ENCODE assay signal across 26 mouse cellular contexts in genomic region chr7:142206891-142207290, GRCm38 (mm10). TPM values are rescaled to one million over a fixed set of nuclear protein-coding genes. Genes with fewer than 3 reads are reported as not detected.
"Had no signal": no experiment of that assay in that cellular context is flagged by ENCODE, and none has a peak within 500 bp of the region (broad histone marks: within the 10 kb centered on the region; RNA-seq: fewer than 3 reads in every experiment).

No protein-coding gene starts in this region.

RNA-seq across cellular contexts. Expression of gene Gm7579, which starts 4.8 kb away (rescaled TPM):
- polyA plus RNA-seq: heart, embryonic 11.5 days; heart, embryonic 12.5 days; heart, embryonic 13.5 days; heart, embryonic 14.5 days; heart, embryonic 15.5 days; heart, embryonic 16.5 days; heart, postnatal 0 days; hindbrain, embryonic 10.5 days; hindbrain, embryonic 11.5 days; hindbrain, embryonic 12.5 days; hindbrain, embryonic 13.5 days; hindbrain, embryonic 14.5 days; hindbrain, embryonic 15.5 days; hindbrain, embryonic 16.5 days; hindbrain, postnatal 0 days; inflammation-experienced regulatory T-cells, adult 6 months; intestine, embryonic 14.5 days; intestine, embryonic 15.5 days; intestine, embryonic 16.5 days; intestine, postnatal 0 days; kidney, adult 2 months; kidney, embryonic 14.5 days; kidney, embryonic 15.5 days; kidney, embryonic 16.5 days; kidney, postnatal 0 days; large intestine, adult 2 months had no signal

RNA-seq across cellular contexts. Expression of gene Krtap5-3, which starts 5.7 kb away (rescaled TPM):
- polyA plus RNA-seq: heart, embryonic 11.5 days; heart, embryonic 12.5 days; heart, embryonic 13.5 days; heart, embryonic 14.5 days; heart, embryonic 15.5 days; heart, embryonic 16.5 days; heart, postnatal 0 days; hindbrain, embryonic 10.5 days; hindbrain, embryonic 11.5 days; hindbrain, embryonic 12.5 days; hindbrain, embryonic 13.5 days; hindbrain, embryonic 14.5 days; hindbrain, embryonic 15.5 days; hindbrain, embryonic 16.5 days; hindbrain, postnatal 0 days; inflammation-experienced regulatory T-cells, adult 6 months; intestine, embryonic 14.5 days; intestine, embryonic 15.5 days; intestine, embryonic 16.5 days; intestine, postnatal 0 days; kidney, adult 2 months; kidney, embryonic 14.5 days; kidney, embryonic 15.5 days; kidney, embryonic 16.5 days; kidney, postnatal 0 days had no signal

RNA-seq across cellular contexts. Expression of gene Gm10153, which starts 16.7 kb away (rescaled TPM):
- polyA plus RNA-seq: heart, embryonic 11.5 days; heart, embryonic 12.5 days; heart, embryonic 13.5 days; heart, embryonic 14.5 days; heart, embryonic 15.5 days; heart, embryonic 16.5 days; heart, postnatal 0 days; hindbrain, embryonic 10.5 days; hindbrain, embryonic 11.5 days; hindbrain, embryonic 12.5 days; hindbrain, embryonic 13.5 days; hindbrain, embryonic 14.5 days; hindbrain, embryonic 15.5 days; hindbrain, embryonic 16.5 days; hindbrain, postnatal 0 days; inflammation-experienced regulatory T-cells, adult 6 months; intestine, embryonic 14.5 days; intestine, embryonic 15.5 days; intestine, embryonic 16.5 days; intestine, postnatal 0 days; kidney, adult 2 months; kidney, embryonic 14.5 days; kidney, embryonic 15.5 days; kidney, embryonic 16.5 days; kidney, postnatal 0 days; large intestine, adult 2 months had no signal

RNA-seq across cellular contexts. Expression of gene Krtap5-5, which starts 22.9 kb away (rescaled TPM):
- polyA plus RNA-seq: heart, embryonic 11.5 days; heart, embryonic 12.5 days; heart, embryonic 13.5 days; heart, embryonic 14.5 days; heart, embryonic 15.5 days; heart, embryonic 16.5 days; heart, postnatal 0 days; hindbrain, embryonic 10.5 days; hindbrain, embryonic 11.5 days; hindbrain, embryonic 12.5 days; hindbrain, embryonic 13.5 days; hindbrain, embryonic 14.5 days; hindbrain, embryonic 15.5 days; hindbrain, embryonic 16.5 days; hindbrain, postnatal 0 days; inflammation-experienced regulatory T-cells, adult 6 months; intestine, embryonic 14.5 days; intestine, embryonic 15.5 days; intestine, embryonic 16.5 days; intestine, postnatal 0 days; kidney, adult 2 months; kidney, embryonic 14.5 days; kidney, embryonic 15.5 days; kidney, embryonic 16.5 days; kidney, postnatal 0 days; large intestine, adult 2 months had no signal

RNA-seq across cellular contexts. Expression of gene Krtap5-2, which starts 31.1 kb away (rescaled TPM):
- polyA plus RNA-seq: heart, embryonic 11.5 days; heart, embryonic 12.5 days; heart, embryonic 13.5 days; heart, embryonic 14.5 days; heart, embryonic 15.5 days; heart, embryonic 16.5 days; heart, postnatal 0 days; hindbrain, embryonic 10.5 days; hindbrain, embryonic 11.5 days; hindbrain, embryonic 12.5 days; hindbrain, embryonic 13.5 days; hindbrain, embryonic 14.5 days; hindbrain, embryonic 15.5 days; hindbrain, embryonic 16.5 days; hindbrain, postnatal 0 days; inflammation-experienced regulatory T-cells, adult 6 months; intestine, embryonic 14.5 days; intestine, embryonic 15.5 days; intestine, embryonic 16.5 days; intestine, postnatal 0 days; kidney, adult 2 months; kidney, embryonic 14.5 days; kidney, embryonic 15.5 days; kidney, embryonic 16.5 days; kidney, postnatal 0 days; large intestine, adult 2 months had no signal
